Mouse (Mus musculus) brain, embryonic 14.5 days (tissue): ENCODE results near the gene Hk1. TPM values are rescaled to one million over a fixed set of nuclear protein-coding genes. Genes with fewer than 3 reads are reported as not detected.

Experiments used
- DNase-seq: peaks from one replicate; pipeline ENCODE4 v3.0.0-alpha.2; 2011; ENCODE audit warnings: low read depth
- CTCF ChIP-seq: fragments of 200-500 bp; IDR thresholded peaks from 2 replicates; pipeline ENCODE4 v1.5.1; 2012; ENCODE audit warnings: inconsistent platforms, mild to moderate bottlenecking, moderate library complexity, borderline replicate concordance; ENCODE audit not compliant: insufficient read depth, insufficient read length; ENCODE audit errors: extremely low read depth
- POLR2A ChIP-seq: fragments of 200-500 bp; IDR thresholded peaks from 2 replicates; pipeline ENCODE4 v1.6.1; 2012; ENCODE audit warnings: mild to moderate bottlenecking, inconsistent platforms, borderline replicate concordance; ENCODE audit not compliant: poor library complexity, insufficient read depth, insufficient read length, severe bottlenecking; ENCODE audit errors: extremely low read depth
- polyA plus RNA-seq: library from polyadenylated mRNA; depleted of rRNA; stranded (reverse); fragments of >200 nt; gene quantifications from 2 replicates; pipeline ENCODE4 v1.2.3, GENCODE M21; 2012

Hk1 gene
- polyA plus RNA-seq, 1 experiment, result 98.8 TPM

- TF ChIP-seq POLR2A (no peak), CTCF (no peak)
- no peak for DNase-seq
These were observed 96.9 kb downstream of the Hk1 start for GRCm38 (mm10) chr10:62282782-62283181.

- DNase-seq, result no peak
- TF ChIP-seq POLR2A, result no peak
- no peak for TF ChIP-seq CTCF
These were observed 100.0 kb downstream of the Hk1 start for GRCm38 (mm10) chr10:62279671-62280070.

- TF ChIP-seq CTCF (no peak), POLR2A (no peak)
- DNase-seq, result peak; percentile 20
These were observed 100.6 kb downstream of the Hk1 start for GRCm38 (mm10) chr10:62279066-62279465.

GRCm38 (mm10) chr10:62277499-62278293 lies 102.0 kb downstream of the Hk1 start:
- no peak for DNase-seq
- no peak for TF ChIP-seq POLR2A
- TF ChIP-seq CTCF, result no peak

- peak; percentile 77 for DNase-seq
- TF ChIP-seq POLR2A (no peak), CTCF (peak; percentile 77)
These were observed 104.5 kb downstream of the Hk1 start for GRCm38 (mm10) chr10:62275235-62275634.

- TF ChIP-seq CTCF (no peak), POLR2A (no peak)
These were observed 110.4 kb downstream of the Hk1 start for GRCm38 (mm10) chr10:62269278-62269677.

GRCm38 (mm10) chr10:62264299-62264698 lies 115.4 kb downstream of the Hk1 start:
- DNase-seq, result no peak
- TF ChIP-seq CTCF (no peak), POLR2A (no peak)

More at GRCm38 (mm10) chr10:62269278-62269677, 110.4 kb downstream of the Hk1 start:
- no peak for DNase-seq

- TF ChIP-seq POLR2A (no peak), CTCF (peak; percentile 68)
- DNase-seq, result peak; percentile 84
These were observed 118.4 kb downstream of the Hk1 start for GRCm38 (mm10) chr10:62261115-62261886.

GRCm38 (mm10) chr10:62258298-62258697 lies 121.4 kb downstream of the Hk1 start:
- TF ChIP-seq CTCF (no peak), POLR2A (no peak)
- no peak for DNase-seq

GRCm38 (mm10) chr10:62252496-62253235 lies 127.0 kb downstream of the Hk1 start:
- DNase-seq, result no peak
- no peak for TF ChIP-seq CTCF
- TF ChIP-seq POLR2A, result no peak

GRCm38 (mm10) chr10:62252000-62252488 lies 127.7 kb downstream of the Hk1 start, which contains the start of gene Tacr2:
TSS of gene Tacr2 (plus strand) at chr10:62252438.
- no peak for DNase-seq
- TF ChIP-seq CTCF, result no peak
- TF ChIP-seq POLR2A, result no peak

GRCm38 (mm10) chr10:62247815-62248214 lies 131.9 kb downstream of the Hk1 start:
- TF ChIP-seq POLR2A (no peak), CTCF (no peak)
- no peak for DNase-seq

GRCm38 (mm10) chr10:62247156-62247555 lies 132.6 kb downstream of the Hk1 start:
- peak; percentile 31 for DNase-seq
- no peak for TF ChIP-seq POLR2A
- no peak for TF ChIP-seq CTCF

- TF ChIP-seq POLR2A (no peak), CTCF (no peak)
- DNase-seq, result no peak
These were observed 135.6 kb downstream of the Hk1 start for GRCm38 (mm10) chr10:62244067-62244466.
